7 mouse cellular contexts compared by ENCODE assay signal in genomic region chr10:84516414-84516927, GRCm38 (mm10). TPM values are rescaled to one million over a fixed set of nuclear protein-coding genes. Genes with fewer than 3 reads are reported as not detected.
DNase-seq lines count a peak whose midpoint lies in the region; ATAC-seq and TF ChIP-seq lines count a peak whose summit lies in the region.

No protein-coding gene starts in this region.

- H3K9ac ChIP-seq in lung, embryonic 14.5 days, result no peak overlapping the region

- H3K9me3 ChIP-seq in lung, embryonic 14.5 days (ENCODE audit: low read depth, low read length), result no peaks in the 10 kb centered on the region

- intact Hi-C loops in heart, postnatal 36 days (cut with DNase I), result loop anchor here (5.0 to 10.0 kb wide), 3 partner anchors 41 to 531 kb away; no protein-coding TSS in a partner anchor

- 29% methylated on average over 11 of the region's 11 CpGs for WGBS in lung, adult 2 months
- 37% methylated on average over 11 of the region's 11 CpGs for WGBS in lung, embryonic 14.5 days

- no peaks in the 10 kb centered on the region for H3K36me3 ChIP-seq in lung, embryonic 14.5 days (ENCODE audit: insufficient read depth)

- H3K4me3 ChIP-seq in lung, adult 2 months (replicated peaks; ENCODE audit: extremely low read depth, low read depth, low read length), result no peak overlapping the region
- H3K4me3 ChIP-seq in lung, embryonic 14.5 days (ENCODE audit: low read depth, low read length), result no peak overlapping the region

- TF ChIP-seq POLR2A in lung, adult 2 months (IDR thresholded peaks at IDR 0.05; ENCODE audit: borderline replicate concordance, extremely low read depth, low read depth, low read length), result no peak
- no peak for TF ChIP-seq POLR2A in brain, embryonic 14.5 days (IDR thresholded peaks at IDR 0.05; ENCODE audit: borderline replicate concordance, extremely low read depth, insufficient read depth, insufficient read length, poor library complexity, severe bottlenecking)

- peaks cover 5% of the 10 kb centered on the region for H3K4me1 ChIP-seq in lung, adult 2 months (ENCODE audit: control insufficient read depth, insufficient read depth, low read length)
- no peaks in the 10 kb centered on the region for H3K4me1 ChIP-seq in lung, embryonic 14.5 days (ENCODE audit: insufficient read depth)

- DNase-seq in lung, adult 18-20 months, result peak; percentile 57 to 69
- DNase-seq in lung, adult 2 months, result no peak
- peak; percentile 13 for DNase-seq in brain, embryonic 14.5 days (ENCODE audit: low read depth)
- DNase-seq in heart, postnatal 36 days, result peak; percentile 34 to 44
- peak; percentile 57 for DNase-seq in lung, embryonic 14.5 days
- peak; percentile 33 to 54 for DNase-seq in spleen, adult 18-20 months
- no peak for DNase-seq in left cerebral cortex, adult 11 months (ENCODE audit: low spot score)

- TF ChIP-seq CTCF in lung, adult 2 months (IDR thresholded peaks at IDR 0.05; ENCODE audit: insufficient read depth, low read length), result no peak
- no peak for TF ChIP-seq CTCF in brain, embryonic 14.5 days (IDR thresholded peaks at IDR 0.05; ENCODE audit: borderline replicate concordance, extremely low read depth, insufficient read depth, insufficient read length)
- no peak for TF ChIP-seq CTCF in lung, embryonic 14.5 days (IDR thresholded peaks at IDR 0.05; ENCODE audit: low read depth)

- no peak overlapping the region for H3K27ac ChIP-seq in lung, embryonic 14.5 days (ENCODE audit: low read depth)

- no peak overlapping the region for H3K4me2 ChIP-seq in lung, embryonic 14.5 days

- peak; percentile 57; the same call in 1 of the 2 replicates for ATAC-seq in lung, embryonic 14.5 days (ENCODE audit: insufficient read depth)

- H3K27me3 ChIP-seq in lung, embryonic 14.5 days (ENCODE audit: insufficient read depth, low read length), result no peaks in the 10 kb centered on the region

RNA-seq across cellular contexts. Expression of gene Ckap4, which starts 17.4 kb away (rescaled TPM):
- polyA plus RNA-seq in lung, adult 2 months (2012; rRNA removed), result 20.9 and 26.5 TPM in 2 replicates
- polyA plus RNA-seq in brain, embryonic 14.5 days (2012; rRNA removed), result 41.8 and 61.9 TPM in 2 replicates
- 10 to 100 TPM; 28.4 to 32.0 TPM for total RNA-seq in heart, postnatal 36 days (2021)
- polyA plus RNA-seq in lung, embryonic 14.5 days (2014; fragmentation: Nextera tagmentation; extraction: Ambion mirVana), result 177 and 179 TPM in 2 replicates

RNA-seq across cellular contexts. Expression of gene Tcp11l2, which starts 60.0 kb away (rescaled TPM):
- 65.6 and 97.0 TPM in 2 replicates for polyA plus RNA-seq in lung, adult 2 months (2012; rRNA removed)
- 15.6 and 18.8 TPM in 2 replicates for polyA plus RNA-seq in brain, embryonic 14.5 days (2012; rRNA removed)
- total RNA-seq in heart, postnatal 36 days (2021), result 100 to 1,000 TPM; 131 to 192 TPM
- polyA plus RNA-seq in lung, embryonic 14.5 days (2014; fragmentation: Nextera tagmentation; extraction: Ambion mirVana), result 15.1 and 17.4 TPM in 2 replicates

Comparison
In these comparisons a context has a peak if more than half of its experiments do, and no peak if none do; other contexts are left out.
1. DNase-seq: peak in lung, adult 18-20 months (2 of 2), brain, embryonic 14.5 days (single experiment), heart, postnatal 36 days (2 of 2), lung, embryonic 14.5 days (single experiment) and spleen, adult 18-20 months (2 of 2); none in lung, adult 2 months (single experiment) and left cerebral cortex, adult 11 months (single experiment).